Mouse (Mus musculus): ENCODE data around the gene Gm6614.
A peak's percentile ranks its signal among the peaks of the same experiment; 100 is the strongest.
"Not testable (repeated sequence)": the region's sequence is repeated elsewhere in the genome, so short reads cannot be mapped to it uniquely, and the experiment has no call there.

The Gm6614 gene

GRCm38 (mm10) chr6:142011364-142011955 lies at the start of gene Gm6614:
TSS of gene Gm6614 (minus strand) at chr6:142011414.
- no peak for DNase-seq (ENCODE audit: low spot score)

GRCm38 (mm10) chr6:142058281-142058680 lies 47.1 kb upstream of the Gm6614 start:
- not testable (repeated sequence) for DNase-seq (ENCODE audit: low spot score)

GRCm38 (mm10) chr6:142047689-142048088 lies 36.5 kb upstream of the Gm6614 start:
- DNase-seq (ENCODE audit: low spot score), result no peak

GRCm38 (mm10) chr6:142045746-142046145 lies 34.5 kb upstream of the Gm6614 start:
- DNase-seq (ENCODE audit: low spot score), result no peak

- no peak for DNase-seq (ENCODE audit: low spot score)
Observed at GRCm38 (mm10) chr6:142041896-142042295, 30.7 kb upstream of the Gm6614 start.

GRCm38 (mm10) chr6:142040306-142041175 lies 29.3 kb upstream of the Gm6614 start:
- DNase-seq (ENCODE audit: low spot score), result peak; percentile 41

- no peak for DNase-seq (ENCODE audit: low spot score)
Observed at GRCm38 (mm10) chr6:142035771-142036170, 24.6 kb upstream of the Gm6614 start.

GRCm38 (mm10) chr6:142021671-142022070 lies 10.5 kb upstream of the Gm6614 start:
- no peak for DNase-seq (ENCODE audit: low spot score)

- no peak for DNase-seq (ENCODE audit: low spot score)
Observed at GRCm38 (mm10) chr6:141986772-141987171, 24.4 kb downstream of the Gm6614 start.

GRCm38 (mm10) chr6:141984644-141985043 lies 26.6 kb downstream of the Gm6614 start:
- no peak for DNase-seq (ENCODE audit: low spot score)

- no peak for DNase-seq (ENCODE audit: low spot score)
Observed at GRCm38 (mm10) chr6:141962420-141962819, 48.8 kb downstream of the Gm6614 start.

GRCm38 (mm10) chr6:141961861-141962260 lies 49.4 kb downstream of the Gm6614 start:
- DNase-seq (ENCODE audit: low spot score), result no peak

GRCm38 (mm10) chr6:141960482-141960881 lies 50.7 kb downstream of the Gm6614 start:
- no peak for DNase-seq (ENCODE audit: low spot score)

GRCm38 (mm10) chr6:141946862-141947261 lies 64.4 kb downstream of the Gm6614 start, which contains the start of gene Slco1a1:
TSS of gene Slco1a1 (minus strand) at chr6:141946962.
- DNase-seq (ENCODE audit: low spot score), result no peak

- no peak for DNase-seq (ENCODE audit: low spot score)
Observed at GRCm38 (mm10) chr6:141940451-141940850, 70.8 kb downstream of the Gm6614 start.
